Mouse (Mus musculus) cortical plate, adult 2 months (tissue): ENCODE measurements around the gene Pofut2. TPM values are rescaled to one million over a fixed set of nuclear protein-coding genes. Genes with fewer than 3 reads are reported as not detected.

ENCODE experiments used
- H3K27ac ChIP-seq: fragments of 200-500 bp; 2 replicates; pipeline ENCODE4 v1.5.1; 2012; ENCODE audit warnings: low read length, control low read depth, inconsistent platforms; ENCODE audit not compliant: insufficient read depth
- H3K4me1 ChIP-seq: fragments of 200-500 bp; 2 replicates; pipeline ENCODE4 v1.6.1; 2011; ENCODE audit warnings: low read length; ENCODE audit not compliant: control insufficient read depth, insufficient read depth
- H3K4me3 ChIP-seq: fragments of 200-500 bp; 2 replicates; pipeline ENCODE4 v1.5.1; 2011; ENCODE audit warnings: mild to moderate bottlenecking, low read length, control low read depth; ENCODE audit not compliant: insufficient read depth
- CTCF ChIP-seq: fragments of 200-500 bp; IDR thresholded peaks from 2 replicates; pipeline ENCODE4 v1.5.1; 2011; ENCODE audit warnings: mild to moderate bottlenecking, control low read depth, low read length; ENCODE audit not compliant: insufficient read depth; ENCODE audit errors: extremely low read depth
- POLR2A ChIP-seq: fragments of 200-500 bp; IDR thresholded peaks from 2 replicates; pipeline ENCODE4 v1.6.1; 2011; ENCODE audit warnings: mild to moderate bottlenecking, low read length, control low read depth; ENCODE audit not compliant: insufficient read depth; ENCODE audit errors: extremely low read depth
- polyA plus RNA-seq: library from polyadenylated mRNA; depleted of rRNA; stranded (reverse); fragments of >200 nt; gene quantifications from 2 replicates; pipeline ENCODE4 v1.2.3, GENCODE M21; 2012; rRNA removed

The Pofut2 gene
- polyA plus RNA-seq = 30.5 and 30.6 TPM in 2 replicates

GRCm38 (mm10) chr10:77258704-77259621 lies at the start of gene Pofut2:
Gene Pofut2, plus strand, starts transcription at chr10:77259218.
- Histone ChIP-seq H3K27ac (peak within 1 kb of the TSS; percentile 19; the same call in 1 of the 2 replicates), H3K4me1 (peaks cover 1% of the 10 kb centered on the region; the same call in 1 of the 2 replicates), H3K4me3 (peak within 1 kb of the TSS; percentile 87)
- TF ChIP-seq CTCF (no peak), POLR2A (peak; percentile 85)

DNA sequence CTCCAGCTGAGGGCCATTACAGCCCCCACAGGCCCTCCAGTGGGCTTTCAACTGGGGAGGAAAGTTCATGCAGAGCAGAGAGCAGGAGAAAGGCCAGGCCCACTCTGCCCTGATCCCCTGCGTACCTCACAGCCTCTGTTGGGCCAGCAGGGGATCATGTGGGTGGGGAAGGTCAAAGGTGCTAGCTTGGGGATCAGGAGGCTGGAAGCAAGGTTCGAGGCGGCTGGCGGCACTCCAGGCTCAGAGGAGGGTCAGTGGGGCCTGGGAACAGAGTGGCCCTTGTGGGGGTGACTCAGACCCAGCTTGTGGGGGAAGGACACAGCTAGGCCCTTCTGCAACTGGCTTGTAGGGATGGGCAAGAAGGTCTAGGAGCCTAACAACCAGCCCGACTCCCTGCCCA lies 49.8 kb upstream of the Pofut2 start:
- TF ChIP-seq POLR2A = no peak
- TF ChIP-seq CTCF = no peak
- Histone ChIP-seq H3K27ac (no peak overlapping the region), H3K4me1 (peaks cover 13% of the 10 kb centered on the region), H3K4me3 (no peak overlapping the region)

GRCm38 (mm10) chr10:77210666-77211065 lies 48.4 kb upstream of the Pofut2 start:
- Histone ChIP-seq H3K4me3 (no peak overlapping the region), H3K27ac (no peak overlapping the region), H3K4me1 (peaks cover 13% of the 10 kb centered on the region)
- TF ChIP-seq POLR2A (no peak), CTCF (no peak)

- Histone ChIP-seq H3K27ac (no peak overlapping the region), H3K4me1 (peaks cover 12% of the 10 kb centered on the region)
Measured at GRCm38 (mm10) chr10:77211116-77211570, 47.9 kb upstream of the Pofut2 start.

DNA sequence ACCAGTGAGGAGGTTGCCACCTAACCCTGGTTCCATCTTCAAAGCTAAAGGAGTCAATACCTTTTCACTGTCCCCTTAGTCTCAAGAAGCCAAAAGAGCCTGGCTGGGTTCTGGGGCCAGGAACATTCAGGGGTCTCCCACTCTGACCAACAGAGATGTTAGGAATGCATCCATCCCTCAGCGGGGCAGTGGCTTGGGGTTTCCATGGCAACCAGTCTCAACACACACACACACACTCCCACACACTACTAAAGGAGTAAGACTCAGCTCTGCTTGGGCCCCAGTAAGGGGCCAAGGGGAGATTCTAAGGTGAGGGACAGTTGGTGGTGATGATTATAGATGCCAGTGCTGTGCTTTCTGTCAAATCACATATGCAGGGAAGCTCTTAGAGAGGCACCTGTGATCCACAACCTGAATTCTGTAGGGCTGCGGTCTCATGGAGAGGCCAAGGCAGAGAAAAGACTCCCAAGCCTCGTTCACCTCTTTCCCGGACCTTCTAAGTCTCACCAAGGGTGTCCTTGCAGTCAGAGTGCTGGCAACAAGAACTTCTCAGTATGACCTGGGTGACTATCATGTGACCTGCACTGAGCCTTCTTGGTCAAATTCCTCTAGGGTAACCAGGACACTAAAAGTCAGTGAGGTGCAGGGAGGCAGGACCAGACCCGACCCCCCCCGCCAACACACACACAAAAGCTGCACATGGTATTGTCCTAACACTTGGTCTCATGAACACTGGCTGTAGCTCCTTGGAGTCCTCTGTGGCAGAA lies 46.5 kb upstream of the Pofut2 start:
- Histone ChIP-seq H3K4me1 (peaks cover 2% of the 10 kb centered on the region; the same call in 1 of the 2 replicates), H3K27ac (no peak overlapping the region), H3K4me3 (no peak overlapping the region)
- no peak for TF ChIP-seq CTCF
- no peak for TF ChIP-seq POLR2A

More at GRCm38 (mm10) chr10:77211116-77211570, 47.9 kb upstream of the Pofut2 start:
- no peak for TF ChIP-seq POLR2A
- no peak for TF ChIP-seq CTCF
- no peak overlapping the region for H3K4me3 ChIP-seq

- TF ChIP-seq POLR2A (no peak), CTCF (no peak)
Measured at GRCm38 (mm10) chr10:77213483-77213882, 45.5 kb upstream of the Pofut2 start.

GRCm38 (mm10) chr10:77214586-77214985 lies 44.4 kb upstream of the Pofut2 start:
- TF ChIP-seq POLR2A (no peak), CTCF (no peak)
- Histone ChIP-seq H3K4me1 (peaks cover 2% of the 10 kb centered on the region; the same call in 1 of the 2 replicates), H3K4me3 (no peak overlapping the region), H3K27ac (no peak overlapping the region)

More at GRCm38 (mm10) chr10:77213483-77213882, 45.5 kb upstream of the Pofut2 start:
- no peak overlapping the region for H3K27ac ChIP-seq
- H3K4me1 ChIP-seq = peaks cover 2% of the 10 kb centered on the region; the same call in 1 of the 2 replicates
- H3K4me3 ChIP-seq = no peak overlapping the region

- TF ChIP-seq CTCF = no peak
- no peak for TF ChIP-seq POLR2A
- no peak overlapping the region for H3K27ac ChIP-seq
- peaks cover 2% of the 10 kb centered on the region; the same call in 1 of the 2 replicates for H3K4me1 ChIP-seq
- no peak overlapping the region for H3K4me3 ChIP-seq
Measured at GRCm38 (mm10) chr10:77215641-77216040, 43.4 kb upstream of the Pofut2 start.

GRCm38 (mm10) chr10:77216313-77216712 lies 42.7 kb upstream of the Pofut2 start:
- no peak overlapping the region for H3K4me3 ChIP-seq
- TF ChIP-seq POLR2A = no peak
- TF ChIP-seq CTCF = no peak
- peaks cover 2% of the 10 kb centered on the region; the same call in 1 of the 2 replicates for H3K4me1 ChIP-seq
- no peak overlapping the region for H3K27ac ChIP-seq
